Mouse (Mus musculus): ENCODE measurements at regions not wholly inside any gene's neighbourhood (a gene's known extent, or its start where the extent isn't known, plus 50 kb on each side); places are given as distances from the start of the nearest gene placed in this dataset.

GRCm38 (mm10) chr13:54318601-54319000, 52.5 kb upstream of the Cplx2 start:
- DNase-seq (ENCODE audit: low read depth), result no peak

GRCm38 (mm10) chr13:54320212-54320611, 50.9 kb upstream of the Cplx2 start:
- DNase-seq (ENCODE audit: low read depth), result no peak

- no peak for DNase-seq (ENCODE audit: low read depth)
Measured at GRCm38 (mm10) chr13:54321011-54321410, 50.1 kb upstream of the Cplx2 start.

Data from fibroblast of lung, adult 2 months (primary cell).